Mouse (Mus musculus): ENCODE measurements around the gene Ldhb. TPM values are rescaled to one million over a fixed set of nuclear protein-coding genes. Genes with fewer than 3 reads are reported as not detected.

Gene Ldhb
- polyA plus RNA-seq, 1 experiment from 2014 or later: 536 TPM

- DNase-seq (ENCODE audit: low spot score): peak; percentile 64
Observed at GRCm38 (mm10) chr6:142514912-142515311, 7.2 kb upstream of the Ldhb start.

GRCm38 (mm10) chr6:142512902-142513301, 5.1 kb upstream of the Ldhb start:
- DNase-seq (ENCODE audit: low spot score): peak; percentile 13

GRCm38 (mm10) chr6:142511516-142512135, 3.9 kb upstream of the Ldhb start:
- DNase-seq (ENCODE audit: low spot score): peak; percentile 26

GRCm38 (mm10) chr6:142508663-142509062, 906 bp upstream of the Ldhb start:
- DNase-seq (ENCODE audit: low spot score): no peak

- DNase-seq (ENCODE audit: low spot score): peak; percentile 26
Observed at GRCm38 (mm10) chr6:142507033-142507784, 548 bp downstream of the Ldhb start.

GRCm38 (mm10) chr6:142506338-142507032, 1.3 kb downstream of the Ldhb start:
- DNase-seq (ENCODE audit: low spot score): no peak

- DNase-seq (ENCODE audit: low spot score): no peak
Observed at GRCm38 (mm10) chr6:142503601-142504000, 4.2 kb downstream of the Ldhb start.

GRCm38 (mm10) chr6:142502519-142503125, 5.1 kb downstream of the Ldhb start:
- no peak for DNase-seq (ENCODE audit: low spot score)

GRCm38 (mm10) chr6:142490114-142490513, 17.6 kb downstream of the Ldhb start:
- peak; percentile 83 for DNase-seq (ENCODE audit: low spot score)

- no peak for DNase-seq (ENCODE audit: low spot score)
Observed at GRCm38 (mm10) chr6:142487638-142488037, 20.1 kb downstream of the Ldhb start.

- DNase-seq (ENCODE audit: low spot score): no peak
Observed at GRCm38 (mm10) chr6:142485478-142486123, 22.2 kb downstream of the Ldhb start.

- no peak for DNase-seq (ENCODE audit: low spot score)
Observed at GRCm38 (mm10) chr6:142477239-142477638, 30.5 kb downstream of the Ldhb start.

GRCm38 (mm10) chr6:142472801-142473203, 35.0 kb downstream of the Ldhb start, which contains the start of gene Gys2:
Gys2 (minus strand) TSS chr6:142473109.
- DNase-seq (ENCODE audit: low spot score): no peak

GRCm38 (mm10) chr6:142471141-142471540, 36.6 kb downstream of the Ldhb start:
- DNase-seq (ENCODE audit: low spot score): no peak

GRCm38 (mm10) chr6:142469602-142470001, 38.2 kb downstream of the Ldhb start:
- peak; percentile 69 for DNase-seq (ENCODE audit: low spot score)

- DNase-seq (ENCODE audit: low spot score): no peak
Observed at GRCm38 (mm10) chr6:142462194-142462593, 45.6 kb downstream of the Ldhb start.

GRCm38 (mm10) chr6:142459017-142459678, 48.6 kb downstream of the Ldhb start:
- DNase-seq (ENCODE audit: low spot score): no peak

GRCm38 (mm10) chr6:142458010-142458409, 49.7 kb downstream of the Ldhb start:
- no peak for DNase-seq (ENCODE audit: low spot score)

- peak; percentile 13 for DNase-seq (ENCODE audit: low spot score)
Observed at GRCm38 (mm10) chr6:142455314-142455996, 52.3 kb downstream of the Ldhb start.

- peak; percentile 83 for DNase-seq (ENCODE audit: low spot score)
Observed at GRCm38 (mm10) chr6:142453311-142453710, 54.4 kb downstream of the Ldhb start.

Data from thymus, postnatal 0 days (tissue).